Mouse (Mus musculus) fibroblast of lung, adult 2 months (primary cell): ENCODE measurements around the gene AC131692.1.

ENCODE experiments used
- DNase-seq: peaks from one replicate; pipeline ENCODE4 v3.0.0-alpha.2; 2011; ENCODE audit warnings: low read depth

Gene AC131692.1

DNA sequence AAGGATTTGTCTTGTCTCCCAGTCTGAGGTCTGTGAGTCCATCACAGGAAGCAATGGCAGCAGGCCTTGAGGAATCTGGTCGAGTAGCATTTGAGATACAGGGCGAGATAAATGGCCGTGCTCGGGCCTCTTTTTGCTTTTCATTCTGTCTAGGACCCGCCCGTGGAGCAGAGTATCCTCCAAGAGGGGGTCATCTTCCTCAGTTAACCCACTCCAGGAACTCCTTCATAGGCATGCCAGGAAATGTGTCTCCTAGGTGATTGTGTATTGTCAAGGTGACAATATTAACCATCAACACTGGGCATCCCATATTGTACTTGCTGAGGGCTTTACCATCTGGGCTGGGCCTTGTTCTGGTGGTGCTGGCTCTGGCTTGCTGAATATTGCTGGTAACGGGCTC is at the start of gene AC131692.1:
Gene AC131692.1 (plus strand): TSS at position 301 of the 400 bp plus-strand sequence.
- no peak for DNase-seq

- no peak for DNase-seq
These were observed 48.6 kb upstream of the AC131692.1 start for GRCm38 (mm10) chr19:6045366-6046293.

DNA sequence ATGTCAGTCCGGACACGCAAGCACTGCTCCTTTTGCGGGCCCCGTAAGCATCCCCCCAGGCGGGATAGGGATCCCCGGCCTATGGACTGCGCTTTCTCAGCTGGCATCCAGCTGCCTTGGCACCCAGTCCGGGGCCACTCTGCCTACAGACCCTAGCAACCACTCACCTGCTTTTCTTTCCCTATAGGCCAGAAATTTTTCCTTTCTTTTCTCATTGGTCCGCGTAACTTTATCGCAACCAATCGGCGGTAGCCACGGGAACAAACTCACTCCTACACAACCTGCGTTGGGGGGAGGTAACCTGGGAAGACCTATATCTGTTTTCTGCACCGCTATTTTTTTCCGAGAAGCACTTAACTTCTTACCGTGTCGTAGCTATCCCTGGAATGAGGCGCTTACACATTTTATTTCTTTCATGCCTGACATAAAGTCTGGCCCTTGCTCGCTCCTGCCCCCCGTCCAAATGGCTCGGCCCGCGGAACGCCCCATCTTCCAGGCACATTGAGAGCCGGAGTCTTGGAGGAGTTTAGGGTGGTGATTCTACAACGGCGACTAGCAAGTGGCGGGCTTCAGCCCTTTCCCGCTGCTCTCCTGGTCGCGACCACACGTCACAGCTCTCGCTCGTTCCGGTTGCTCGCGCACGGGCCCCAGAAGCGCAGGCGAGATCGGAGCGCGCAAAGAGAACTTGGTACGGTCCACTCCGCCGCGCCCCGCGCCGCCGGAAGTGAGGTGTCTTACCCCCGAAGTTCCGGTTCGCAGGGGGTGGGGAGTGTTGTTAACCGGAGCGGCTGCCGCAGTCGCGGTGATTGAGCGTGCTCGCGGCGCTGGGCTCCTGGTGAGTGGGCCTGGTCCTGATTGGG is 47.7 kb upstream of the AC131692.1 start, which contains the start of gene Syvn1:
Gene Syvn1 (plus strand): TSS at position 283 of the 860 bp plus-strand sequence.
- DNase-seq, result peak; percentile 91

DNA sequence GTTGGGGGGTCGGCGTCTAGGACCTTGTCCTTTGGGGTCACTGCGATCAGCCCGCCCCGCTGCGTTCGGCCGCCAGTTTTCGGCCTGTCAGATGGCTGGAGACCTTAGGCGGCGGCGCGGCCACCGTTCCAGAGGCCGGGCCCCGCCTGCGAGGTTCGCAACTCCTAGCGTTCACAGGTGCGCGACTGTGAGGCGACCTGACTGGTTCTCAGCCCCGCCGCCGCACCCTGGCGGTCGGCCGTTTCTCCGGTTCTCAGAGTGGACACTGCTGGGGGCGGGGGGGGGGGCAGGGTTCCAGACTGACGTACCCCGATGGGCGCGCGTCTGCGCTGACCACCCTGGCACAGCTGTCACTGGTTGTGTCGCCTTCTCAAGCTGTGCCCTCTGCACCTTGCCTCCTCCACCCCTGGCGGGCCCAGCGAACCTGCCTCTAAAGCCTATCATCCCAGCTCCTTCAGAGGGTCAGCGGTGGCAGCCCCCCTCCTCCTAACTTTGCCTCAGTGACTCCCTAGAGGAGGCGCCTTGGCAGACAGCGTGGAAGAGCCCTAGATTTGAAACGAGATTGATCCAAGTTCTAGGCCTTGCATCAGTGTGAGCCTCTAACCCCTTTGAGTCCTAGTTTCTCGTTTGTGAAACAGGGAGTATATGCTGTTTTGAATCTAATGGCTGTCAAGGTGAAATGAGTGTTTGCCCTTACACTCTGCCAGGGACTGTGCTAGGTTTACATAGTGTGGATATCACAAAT is 46.9 kb upstream of the AC131692.1 start:
- DNase-seq, result no peak

DNA sequence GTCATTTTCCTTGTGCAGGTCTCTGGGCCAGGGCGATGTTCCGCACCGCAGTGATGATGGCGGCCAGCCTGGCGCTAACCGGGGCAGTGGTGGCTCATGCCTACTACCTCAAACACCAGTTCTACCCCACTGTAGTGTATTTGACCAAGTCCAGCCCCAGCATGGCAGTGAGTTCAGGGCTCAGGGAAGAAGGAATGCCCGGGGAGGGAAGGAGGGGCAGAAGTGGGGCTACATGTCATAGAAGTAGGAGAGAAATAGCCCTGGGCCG is 46.4 kb upstream of the AC131692.1 start:
- DNase-seq, result no peak

- no peak for DNase-seq
These were observed 45.4 kb upstream of the AC131692.1 start for GRCm38 (mm10) chr19:6048681-6049410.

GRCm38 (mm10) chr19:6052516-6052915 is 41.7 kb upstream of the AC131692.1 start:
- no peak for DNase-seq

DNA sequence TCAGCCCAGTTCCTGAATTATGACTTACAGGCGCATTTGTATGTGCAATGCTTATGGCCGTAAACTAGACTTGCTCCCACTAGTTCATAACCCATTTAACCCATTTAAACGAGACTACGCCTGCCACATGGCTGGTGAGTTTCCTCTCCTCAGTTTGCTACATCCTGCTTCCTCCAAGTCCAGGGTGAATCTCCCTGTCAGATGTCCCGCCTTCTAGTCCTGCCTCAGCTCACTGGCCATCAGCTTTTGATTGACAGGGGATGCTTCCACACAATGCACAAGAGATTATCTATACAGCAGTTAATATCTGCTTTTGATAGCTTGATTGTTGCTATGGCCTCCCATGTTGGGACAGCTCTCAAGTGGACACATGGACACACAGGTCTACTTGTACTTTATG is 39.9 kb upstream of the AC131692.1 start:
- no peak for DNase-seq

DNA sequence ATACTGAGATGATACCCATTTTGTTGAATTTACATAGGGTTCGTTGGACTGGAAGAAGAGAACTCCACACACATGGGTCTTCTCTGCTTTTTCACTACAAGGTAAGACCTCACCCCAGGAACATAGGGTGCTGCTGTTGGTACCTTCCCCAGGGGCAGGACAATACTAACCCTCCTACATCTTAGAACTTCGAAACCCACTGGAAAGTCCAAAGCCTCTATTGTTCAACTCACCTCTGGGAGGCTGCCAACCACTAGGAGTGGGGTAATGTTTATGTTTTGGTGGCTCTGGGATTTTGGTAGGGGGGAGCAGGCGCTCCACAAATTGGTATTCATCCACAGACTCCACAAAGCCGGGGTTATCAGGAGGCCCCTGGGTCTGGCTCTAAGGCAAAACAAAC is 37.5 kb upstream of the AC131692.1 start:
- no peak for DNase-seq

DNA sequence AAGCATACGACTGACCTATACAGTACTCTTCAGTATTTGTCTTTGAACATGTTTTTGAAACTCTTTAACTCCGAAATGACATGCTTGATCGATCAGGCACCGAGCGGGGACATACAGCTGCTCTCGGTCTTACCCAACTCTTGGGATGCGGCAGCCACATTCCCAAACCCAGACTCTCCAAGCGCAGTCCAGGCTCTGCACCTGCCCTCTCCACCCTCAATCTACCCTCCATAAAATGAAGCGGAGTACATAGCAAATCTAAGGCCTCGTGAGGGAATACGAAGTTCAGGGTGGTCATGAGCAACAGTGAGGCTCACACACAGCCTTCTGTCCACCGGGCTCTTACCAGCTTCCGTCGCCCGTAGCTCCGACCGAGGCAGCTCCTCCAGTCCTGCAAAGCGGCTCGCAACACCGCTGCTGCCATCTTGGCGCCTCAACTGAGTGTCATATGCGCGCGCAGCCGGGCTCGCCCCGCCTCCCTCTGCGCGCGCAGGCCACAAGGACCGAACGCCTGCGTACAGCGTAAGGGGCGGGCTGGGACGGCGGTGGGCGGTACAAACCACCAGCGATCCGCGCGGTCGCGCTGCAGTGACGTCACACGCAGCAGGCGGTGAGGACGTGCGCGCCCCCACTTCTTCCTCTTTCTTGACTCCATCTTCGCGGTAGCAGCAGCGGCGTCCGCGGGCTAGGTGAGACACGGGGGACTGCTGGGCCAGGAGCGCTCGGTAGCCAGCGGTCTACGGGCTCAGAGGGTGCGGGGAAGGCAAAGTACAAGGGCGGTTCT is 36.7 kb upstream of the AC131692.1 start, which contains the start of the genes Mrpl49 and Fau:
Gene Mrpl49 (minus strand): TSS at position 473 of the 784 bp plus-strand sequence.
Gene Fau (plus strand): TSS at position 532 of the 784 bp plus-strand sequence.
- peak; percentile 91 for DNase-seq

GRCm38 (mm10) chr19:6058513-6058912 is 35.7 kb upstream of the AC131692.1 start:
- no peak for DNase-seq

DNA sequence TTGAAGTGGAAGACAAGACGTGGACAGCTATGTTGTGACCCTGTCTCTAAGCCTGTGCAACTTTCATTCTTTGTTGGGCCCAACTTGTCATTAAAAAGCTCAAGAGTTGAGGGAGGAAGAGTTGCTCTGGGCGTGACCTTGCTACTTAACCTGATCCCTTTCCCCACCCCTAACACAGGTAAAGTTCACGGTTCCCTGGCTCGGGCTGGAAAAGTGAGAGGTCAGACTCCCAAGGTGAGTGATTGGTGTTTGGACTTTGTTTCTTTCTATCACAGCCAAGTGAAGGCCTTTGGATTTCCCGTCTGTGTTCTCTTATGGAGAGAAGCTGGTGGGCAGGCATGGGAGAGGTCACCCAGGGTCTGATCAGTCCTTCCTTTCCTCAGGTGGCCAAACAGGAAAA is 35.3 kb upstream of the AC131692.1 start:
- DNase-seq, result no peak

GRCm38 (mm10) chr19:6061021-6061533 is 33.1 kb upstream of the AC131692.1 start, which contains the start of gene Znhit2:
Gene Znhit2, plus strand, starts transcription at chr19:6061192.
- peak; percentile 91 for DNase-seq

GRCm38 (mm10) chr19:6061641-6062302 is 32.4 kb upstream of the AC131692.1 start:
- no peak for DNase-seq

- DNase-seq, result no peak
These were observed 31.8 kb upstream of the AC131692.1 start for GRCm38 (mm10) chr19:6062418-6062817.

DNA sequence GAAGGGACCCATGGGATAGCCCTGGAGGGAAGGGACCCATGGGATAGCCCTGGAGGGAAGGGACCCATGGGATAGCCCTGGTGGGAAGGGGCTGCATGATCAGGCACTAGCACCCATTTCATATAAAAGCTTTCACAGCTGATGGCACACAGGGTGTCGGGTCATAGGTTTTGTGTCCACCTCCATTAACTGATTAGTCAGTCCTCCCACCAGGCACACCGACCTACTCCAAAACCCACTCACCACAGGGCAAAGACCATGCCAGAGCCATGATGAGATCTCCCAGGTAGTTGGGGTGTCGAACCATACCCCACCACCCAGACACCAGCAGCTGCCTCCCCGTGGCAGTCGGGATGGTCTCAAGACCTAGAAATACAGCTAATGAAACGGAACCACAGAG is 31.1 kb upstream of the AC131692.1 start:
- no peak for DNase-seq

- DNase-seq, result no peak
These were observed 27.6 kb upstream of the AC131692.1 start for GRCm38 (mm10) chr19:6066571-6066970.

GRCm38 (mm10) chr19:6067011-6067723 is 27.1 kb upstream of the AC131692.1 start:
- no peak for DNase-seq
